Mouse (Mus musculus) testis, postnatal 14 days (tissue): ENCODE measurements around the gene Prickle1.

Experiments
- DNase-seq: peaks from one replicate; pipeline ENCODE4 v3.0.0; 2021; ENCODE audit warnings: low spot score

Prickle1 gene

DNA sequence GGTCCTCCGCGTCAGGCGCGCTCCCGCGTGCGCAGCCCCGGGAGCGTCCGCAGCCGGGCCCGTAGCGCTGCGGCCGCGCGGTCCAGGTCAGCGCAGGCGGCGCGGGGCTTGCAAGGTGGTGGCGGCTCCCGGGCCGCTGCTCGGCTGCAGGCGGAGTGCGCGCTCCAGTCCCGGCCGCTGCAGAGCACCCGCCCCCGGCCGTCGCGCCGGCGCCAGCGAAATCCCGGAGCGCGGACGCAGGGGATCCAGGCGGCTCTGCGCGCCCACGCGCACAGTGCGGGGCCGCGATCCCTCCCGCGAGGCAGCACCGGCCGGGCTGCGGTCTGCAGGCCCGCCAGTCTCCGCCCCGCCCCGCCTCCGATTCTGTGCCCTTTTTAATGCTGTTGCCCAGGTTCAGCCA lies at the start of gene Prickle1:
Gene Prickle1, minus strand, starts transcription at position 146 of the 400 bp plus-strand sequence.
- peak; percentile 83 for DNase-seq

DNA sequence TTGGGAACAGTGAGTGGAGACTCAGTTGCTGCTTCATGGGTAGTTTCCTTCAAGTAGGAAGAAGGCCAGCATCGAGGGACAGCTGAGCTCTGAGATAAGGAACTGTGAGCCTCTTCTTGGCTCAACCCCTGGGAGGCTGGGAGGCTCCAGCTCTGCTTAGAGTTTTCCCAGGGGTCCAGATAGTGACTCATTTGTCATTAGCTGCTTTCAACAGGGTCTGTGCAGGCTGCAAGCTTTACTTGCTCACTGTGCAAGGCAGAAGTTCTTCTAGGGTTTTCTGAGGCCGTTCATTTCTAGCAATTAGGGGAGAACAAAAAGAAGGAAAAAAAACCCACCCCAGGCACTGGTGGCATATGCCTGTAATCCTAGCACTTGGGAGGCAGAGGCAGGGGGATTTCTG lies 44.5 kb upstream of the Prickle1 start:
- DNase-seq, result no peak

DNA sequence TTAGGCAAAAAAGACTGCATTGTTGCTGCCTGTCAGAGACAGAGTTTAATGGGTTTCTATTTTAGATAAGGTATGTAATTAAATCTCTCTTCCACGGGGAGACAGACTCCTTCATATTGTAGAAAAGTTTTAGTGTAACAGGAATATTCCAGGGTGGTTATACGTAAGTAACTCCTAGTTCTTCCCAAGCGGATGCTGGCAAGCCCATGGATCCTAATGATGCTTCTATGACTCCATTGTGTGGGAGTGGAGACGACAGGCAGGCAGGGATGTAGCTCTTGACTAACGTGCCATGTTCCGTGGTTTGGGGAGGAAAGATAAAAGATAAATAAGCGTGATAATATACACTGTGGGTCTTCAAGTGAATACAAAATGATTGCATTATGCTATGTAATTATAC lies 41.3 kb upstream of the Prickle1 start:
- no peak for DNase-seq

- DNase-seq, result no peak
Observed at GRCm38 (mm10) chr15:93635603-93636002, 39.9 kb upstream of the Prickle1 start.

DNA sequence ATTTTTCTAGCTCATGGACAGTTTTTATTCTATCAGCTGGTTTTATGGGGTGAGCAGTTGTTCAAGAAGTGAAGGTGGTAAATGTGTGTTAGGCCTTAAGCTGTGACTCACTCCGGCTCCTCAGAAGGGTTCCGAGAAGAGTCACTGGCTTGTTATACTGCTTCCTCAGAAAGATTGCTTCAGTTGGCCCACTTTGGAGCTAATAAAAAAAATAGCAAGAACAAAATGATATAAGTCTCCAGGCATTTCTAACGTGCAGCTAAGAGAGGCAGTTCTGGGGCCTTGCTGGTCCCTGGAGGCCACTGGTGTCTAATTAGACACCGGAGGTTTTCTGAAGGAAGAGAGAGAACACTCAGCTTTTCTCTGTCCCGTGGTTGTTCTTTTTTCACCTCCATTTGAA lies 38.8 kb upstream of the Prickle1 start:
- no peak for DNase-seq

GRCm38 (mm10) chr15:93630001-93630541 lies 34.4 kb upstream of the Prickle1 start:
- no peak for DNase-seq

GRCm38 (mm10) chr15:93629201-93629600 lies 33.5 kb upstream of the Prickle1 start:
- no peak for DNase-seq

GRCm38 (mm10) chr15:93627836-93628797 lies 32.4 kb upstream of the Prickle1 start:
- no peak for DNase-seq

DNA sequence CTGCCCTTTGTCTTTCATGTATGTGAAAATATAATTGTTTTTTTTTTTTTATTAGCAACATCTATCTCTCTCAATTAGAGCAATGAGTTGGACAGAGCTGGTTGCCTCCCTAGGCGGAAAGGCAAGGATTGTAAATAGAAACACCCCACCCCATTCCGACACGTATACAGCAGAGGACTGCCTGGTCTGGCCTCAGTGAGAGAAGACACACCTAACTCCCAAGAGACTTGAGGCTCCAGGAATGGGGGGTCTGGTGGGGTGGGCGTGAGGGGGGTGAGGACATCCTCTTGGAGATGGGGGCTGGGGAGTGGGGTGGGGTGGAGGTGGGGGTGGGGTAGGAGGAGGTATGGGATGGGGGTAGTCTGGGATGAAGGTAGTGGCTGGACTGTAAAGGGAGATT lies 23.9 kb upstream of the Prickle1 start:
- no peak for DNase-seq

- no peak for DNase-seq
Observed at GRCm38 (mm10) chr15:93618442-93619150, 22.9 kb upstream of the Prickle1 start.

- no peak for DNase-seq
Observed at GRCm38 (mm10) chr15:93616277-93616676, 20.6 kb upstream of the Prickle1 start.

DNA sequence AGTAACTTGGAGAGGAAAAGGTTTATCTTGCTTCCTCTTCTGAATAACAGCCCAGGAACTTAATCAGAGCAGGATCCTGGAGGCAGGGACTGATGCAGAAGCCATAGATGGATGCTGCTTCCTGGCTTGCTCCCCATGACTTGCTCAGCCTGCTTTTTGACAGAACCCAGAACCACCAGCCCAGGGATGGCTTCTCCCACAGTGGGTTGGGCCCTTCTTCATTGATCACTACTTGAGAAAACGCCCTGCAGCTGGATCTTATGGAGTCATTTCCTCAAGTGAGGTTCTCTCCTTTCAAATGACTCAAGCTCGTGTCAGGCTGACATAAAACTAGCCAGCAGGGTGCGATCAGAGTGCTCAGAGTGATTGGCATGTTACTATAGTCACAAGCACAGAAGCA lies 19.3 kb upstream of the Prickle1 start:
- DNase-seq, result no peak

GRCm38 (mm10) chr15:93613606-93614005 lies 17.9 kb upstream of the Prickle1 start:
- no peak for DNase-seq

DNA sequence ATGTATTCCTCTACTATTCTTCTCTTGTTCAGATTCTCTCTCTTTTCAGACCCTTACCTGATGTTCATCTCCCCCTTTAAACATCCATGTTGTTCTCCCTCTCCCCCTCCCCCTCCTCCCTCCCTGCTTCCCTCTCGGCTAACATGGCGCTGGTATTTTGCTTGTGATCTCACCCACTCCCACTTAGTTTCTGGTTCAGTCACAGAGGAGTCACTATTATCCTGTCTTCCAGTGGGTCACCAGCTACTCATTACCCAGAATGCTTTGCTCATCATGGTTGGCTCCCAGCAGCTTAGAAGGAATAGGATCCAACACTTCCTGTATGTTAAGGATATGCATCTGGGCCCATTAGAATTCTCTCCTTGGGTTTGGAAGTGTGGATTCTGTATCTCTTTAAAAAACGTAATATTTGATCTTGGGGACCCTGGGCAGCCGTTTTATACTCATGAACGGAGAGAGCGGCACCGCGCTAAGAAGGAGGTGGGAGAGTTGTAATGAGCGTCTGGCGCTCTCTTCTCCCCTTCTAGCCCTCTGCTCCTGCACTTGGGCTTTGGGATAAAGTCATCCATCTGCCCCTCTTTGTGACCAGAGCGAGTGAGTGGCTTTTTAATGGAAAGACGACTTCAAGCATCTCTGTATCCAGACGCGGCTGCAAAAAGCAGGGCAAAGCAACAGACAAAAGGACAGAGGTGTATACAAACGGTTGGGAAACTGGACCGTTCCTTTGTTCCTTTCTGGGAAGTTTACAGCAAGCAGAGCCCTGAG lies 16.0 kb upstream of the Prickle1 start:
- no peak for DNase-seq

DNA sequence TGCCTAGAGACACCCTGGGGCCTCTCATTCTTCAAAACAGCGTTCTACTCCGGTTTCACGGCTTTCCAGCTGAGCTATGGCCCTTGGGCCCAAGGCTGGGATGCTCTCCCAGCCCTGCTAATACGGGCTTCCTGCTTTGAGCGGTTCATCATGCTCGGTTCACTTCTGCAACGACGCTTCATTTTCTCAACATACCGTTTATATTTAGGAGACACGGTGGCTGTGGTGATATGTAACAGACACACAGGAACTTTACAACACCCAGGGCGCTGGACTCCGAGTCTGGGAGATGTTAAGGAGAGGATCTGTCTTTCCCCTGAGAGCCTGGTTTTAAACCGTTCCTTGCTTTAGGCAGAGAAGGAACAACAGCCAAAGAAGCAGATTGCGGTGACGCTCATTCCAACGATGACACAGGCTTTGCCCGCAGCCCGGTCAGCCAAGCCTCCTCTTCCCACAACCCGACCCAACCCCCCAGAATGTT lies 15.1 kb upstream of the Prickle1 start:
- DNase-seq, result no peak

DNA sequence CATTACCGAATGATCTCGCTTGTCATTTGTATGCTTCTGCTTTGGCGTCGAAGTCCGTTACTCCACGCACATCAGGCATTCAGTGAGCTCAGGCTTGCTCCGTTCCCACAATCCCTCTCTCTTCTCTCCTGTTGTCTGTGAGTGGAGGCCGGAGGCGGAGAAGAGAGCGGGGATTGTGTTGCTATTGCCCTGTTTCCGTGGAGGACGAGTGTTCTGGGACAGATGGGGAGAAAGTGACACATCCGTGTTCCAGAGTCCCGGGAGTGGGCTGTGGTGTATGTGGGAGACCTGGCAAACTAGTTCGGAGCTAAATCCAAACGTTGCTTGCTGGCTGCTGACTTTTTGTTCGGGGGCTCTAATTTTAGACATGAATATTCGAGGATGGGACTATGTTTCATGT lies 14.6 kb upstream of the Prickle1 start:
- DNase-seq, result no peak

DNA sequence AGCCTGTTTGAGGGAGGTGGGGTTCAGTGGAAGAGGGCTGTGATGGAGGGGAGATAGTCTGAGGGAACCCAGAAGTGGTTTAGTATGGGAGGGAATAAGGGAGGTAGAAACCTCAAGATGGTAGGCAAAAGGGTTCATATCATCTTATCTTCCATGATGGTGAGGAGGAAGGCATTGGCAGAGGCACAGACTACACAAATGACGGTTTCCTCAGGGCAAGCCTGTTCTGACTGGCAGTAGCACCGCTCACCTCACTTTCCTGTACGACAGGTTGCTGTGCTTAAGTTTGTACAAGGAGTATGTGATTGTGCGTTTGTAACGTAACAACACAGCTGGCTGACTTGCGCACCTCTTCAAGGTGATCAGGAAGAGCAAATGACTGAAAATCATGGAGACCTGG lies 7.2 kb upstream of the Prickle1 start:
- no peak for DNase-seq

DNA sequence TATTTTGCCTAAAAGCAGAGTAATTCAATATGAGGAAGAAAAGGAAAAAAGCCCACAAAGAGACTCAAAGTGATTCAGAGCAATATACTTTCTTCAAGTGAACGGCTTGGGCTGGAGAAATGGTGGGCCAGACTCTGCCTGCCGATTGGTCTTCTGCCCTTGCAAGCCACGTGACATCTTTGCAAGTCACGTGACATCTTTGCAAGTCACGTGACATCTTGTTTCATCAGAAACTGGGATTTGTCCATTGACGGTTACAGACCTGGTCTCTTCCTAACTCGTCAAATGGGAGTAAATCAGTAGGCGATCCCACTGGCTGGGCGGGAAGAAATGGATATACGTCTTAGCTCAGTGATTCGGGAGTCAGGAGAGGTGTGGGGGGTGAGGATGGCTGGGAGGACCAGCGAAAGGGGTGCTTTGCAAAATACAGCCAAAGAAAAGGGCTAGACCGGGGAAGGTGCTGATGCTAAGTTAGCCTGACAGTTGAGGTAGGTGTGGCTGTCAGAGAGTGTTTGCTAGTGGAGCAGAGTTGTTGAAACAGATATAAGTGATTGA lies 5.8 kb upstream of the Prickle1 start:
- no peak for DNase-seq

GRCm38 (mm10) chr15:93596991-93597390 lies 1.3 kb upstream of the Prickle1 start:
- DNase-seq, result no peak

- peak; percentile 59 for DNase-seq
Observed at GRCm38 (mm10) chr15:93596285-93596684, 594 bp upstream of the Prickle1 start.

GRCm38 (mm10) chr15:93594888-93595698 lies 598 bp downstream of the Prickle1 start:
- DNase-seq, result peak; percentile 27
